Mouse (Mus musculus) stomach, embryonic 14.5 days (tissue): ENCODE results near the gene Sctr. TPM values are rescaled to one million over a fixed set of nuclear protein-coding genes. Genes with fewer than 3 reads are reported as not detected.

Experiments
- ATAC-seq: fragments of 200-750 bp; cut with Nextera tagmentation; 2 replicates; pipeline ENCODE4 v1.8.0; 2017; ENCODE audit warnings: low read depth, moderate TSS enrichment; ENCODE audit not compliant: insufficient number of reproducible peaks, insufficient read depth, low FRiP score
- H3K27ac ChIP-seq: fragments of 300-500 bp; sonication (generic); 2 replicates; pipeline ENCODE4 v1.5.1; 2014; ENCODE audit warnings: mild to moderate bottlenecking, low read length, moderate library complexity, mixed read lengths
- H3K27me3 ChIP-seq: fragments of 300-500 bp; sonication (generic); 2 replicates; pipeline ENCODE4 v1.6.1; 2014; ENCODE audit warnings: low read length, control low read depth, mixed read lengths; ENCODE audit not compliant: control insufficient read depth, insufficient read depth
- H3K36me3 ChIP-seq: fragments of 300-500 bp; sonication (generic); 2 replicates; pipeline ENCODE4 v1.6.1; 2014; ENCODE audit warnings: mild to moderate bottlenecking, control low read depth, low read length, moderate library complexity, mixed read lengths; ENCODE audit not compliant: control insufficient read depth, insufficient read depth
- H3K4me1 ChIP-seq: fragments of 300-500 bp; sonication (generic); 2 replicates; pipeline ENCODE4 v1.6.1; 2014; ENCODE audit warnings: low read length, control low read depth, mixed read lengths; ENCODE audit not compliant: control insufficient read depth, insufficient read depth
- H3K4me2 ChIP-seq: fragments of 300-500 bp; sonication (generic); replicated peaks from 2 replicates; pipeline ENCODE4 v1.6.1; 2014; ENCODE audit warnings: low read depth, low read length, control low read depth
- H3K4me3 ChIP-seq: fragments of 300-500 bp; sonication (generic); 2 replicates; pipeline ENCODE4 v1.5.1; 2014; ENCODE audit warnings: low read depth, low read length, control low read depth
- H3K9ac ChIP-seq: fragments of 300-500 bp; sonication (generic); replicated peaks from 2 replicates; pipeline ENCODE4 v1.6.1; 2014; ENCODE audit warnings: low read depth, mild to moderate bottlenecking, control low read depth, low read length, moderate library complexity, mixed read lengths
- H3K9me3 ChIP-seq: fragments of 300-500 bp; sonication (generic); 2 replicates; pipeline ENCODE4 v1.6.1; 2016; ENCODE audit warnings: low read depth, low read length, control low read depth; ENCODE audit not compliant: control insufficient read depth
- WGBS: fragments of 180-500 bp; shearing (Covaris S2); extraction: QIAGEN DNeasy Blood & Tissue Kit; methylation state at CpG from one replicate; pipeline ENCODE4 v1.1.7; 2014; 5-methylcytosine and 5-hydroxymethylcytosine counted together
- polyA plus RNA-seq: library from polyadenylated mRNA; unstranded; fragments of >200 nt; fragmentation: Nextera tagmentation; extraction: Ambion mirVana; gene quantifications from 2 replicates; pipeline ENCODE4 v1.2.1, GENCODE M21; 2014

Sctr gene
- polyA plus RNA-seq, 1 experiment from 2014 or later = 2.0 TPM

DNA sequence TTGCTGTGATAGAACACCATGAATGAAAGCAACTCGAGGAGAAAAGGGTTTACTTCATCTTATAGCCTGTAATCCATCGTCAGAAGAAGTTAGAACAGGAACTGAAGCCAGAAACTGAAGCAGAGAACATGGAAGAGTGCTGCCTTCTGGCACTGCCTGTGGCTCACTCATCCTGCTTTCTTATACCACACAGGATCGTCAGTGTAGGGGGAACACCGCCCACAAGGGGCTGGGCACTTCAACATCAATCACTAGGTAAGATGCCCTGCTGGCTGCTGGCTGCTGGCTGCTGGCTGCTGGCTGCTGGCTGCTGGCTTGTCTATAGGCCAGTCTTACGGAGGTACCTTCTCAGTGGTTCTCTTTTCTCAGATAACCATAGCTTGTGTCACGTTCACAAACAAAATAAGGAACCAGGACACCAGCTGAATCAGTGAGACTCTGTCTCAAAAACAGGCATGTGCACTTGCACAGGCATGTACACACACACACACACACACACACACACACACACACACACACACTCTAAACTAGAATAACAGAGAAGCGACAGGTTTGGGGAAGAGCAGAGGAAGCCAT, 13.7 kb downstream of the Sctr start:
- H3K9me3 ChIP-seq = no peaks in the 10 kb centered on the region
- no peak for ATAC-seq
- H3K27me3 ChIP-seq = no peaks in the 10 kb centered on the region
- no peaks in the 10 kb centered on the region for H3K36me3 ChIP-seq
- H3K27ac ChIP-seq = no peak overlapping the region
- WGBS = 64% methylated on average over 7 of the region's 7 CpGs
- no peak overlapping the region for H3K9ac ChIP-seq
- 0 out of 2 replicates have a peak, but pooled peaks cover 2% of the 10 kb centered on the region for H3K4me1 ChIP-seq
- no peak overlapping the region for H3K4me3 ChIP-seq
- H3K4me2 ChIP-seq = no peak overlapping the region

GRCm38 (mm10) chr1:120021951-120022350, 15.3 kb downstream of the Sctr start:
- no peaks in the 10 kb centered on the region for H3K36me3 ChIP-seq
- WGBS = 88% methylated on average over 17 of the region's 17 CpGs
- no peak overlapping the region for H3K27ac ChIP-seq
- no peaks in the 10 kb centered on the region for H3K27me3 ChIP-seq
- no peak overlapping the region for H3K9ac ChIP-seq
- H3K4me3 ChIP-seq = no peak overlapping the region
- no peaks in the 10 kb centered on the region for H3K9me3 ChIP-seq
- H3K4me1 ChIP-seq = 0 out of 2 replicates have a peak, but pooled peaks cover 2% of the 10 kb centered on the region
- no peak overlapping the region for H3K4me2 ChIP-seq
- no peak for ATAC-seq

GRCm38 (mm10) chr1:120024331-120025049, 17.8 kb downstream of the Sctr start:
- Histone ChIP-seq H3K36me3 (no peaks in the 10 kb centered on the region), H3K9ac (no peak overlapping the region), H3K9me3 (no peaks in the 10 kb centered on the region), H3K27ac (peak overlapping the region; percentile 18; the same call in 1 of the 2 replicates), H3K4me2 (no peak overlapping the region), H3K4me1 (0 out of 2 replicates have a peak, but pooled peaks cover 2% of the 10 kb centered on the region), H3K27me3 (no peaks in the 10 kb centered on the region), H3K4me3 (no peak overlapping the region)
- WGBS = 36% methylated on average over 10 of the region's 10 CpGs
- ATAC-seq = no peak

DNA sequence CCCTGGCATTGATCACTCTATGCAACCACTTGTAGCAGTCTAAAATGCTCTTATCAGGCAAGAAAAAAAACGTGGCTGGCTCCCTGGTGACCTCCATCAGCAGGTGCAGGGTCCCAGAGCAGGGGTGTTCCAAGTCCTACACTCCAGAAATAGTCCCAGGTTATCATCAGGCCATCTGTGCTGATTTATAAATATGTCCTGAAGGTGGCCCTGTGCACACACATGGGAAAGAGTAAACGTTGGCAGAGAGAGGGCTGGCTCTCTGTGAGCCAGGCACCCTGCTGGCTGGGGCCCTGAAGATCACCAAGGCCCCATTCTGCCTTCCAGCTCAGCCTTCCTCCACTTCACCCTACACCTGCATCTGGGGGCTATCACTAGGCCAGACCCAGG, 18.4 kb downstream of the Sctr start:
- Histone ChIP-seq H3K27ac (peak overlapping the region; percentile 18; the same call in 1 of the 2 replicates), H3K9me3 (no peaks in the 10 kb centered on the region), H3K36me3 (no peaks in the 10 kb centered on the region), H3K4me3 (no peak overlapping the region), H3K27me3 (no peaks in the 10 kb centered on the region), H3K9ac (no peak overlapping the region), H3K4me1 (0 out of 2 replicates have a peak, but pooled peaks cover 2% of the 10 kb centered on the region), H3K4me2 (no peak overlapping the region)
- ATAC-seq = peak; percentile 51; the same call in 1 of the 2 replicates
- 8% methylated on average over 2 of the region's 2 CpGs for WGBS

DNA sequence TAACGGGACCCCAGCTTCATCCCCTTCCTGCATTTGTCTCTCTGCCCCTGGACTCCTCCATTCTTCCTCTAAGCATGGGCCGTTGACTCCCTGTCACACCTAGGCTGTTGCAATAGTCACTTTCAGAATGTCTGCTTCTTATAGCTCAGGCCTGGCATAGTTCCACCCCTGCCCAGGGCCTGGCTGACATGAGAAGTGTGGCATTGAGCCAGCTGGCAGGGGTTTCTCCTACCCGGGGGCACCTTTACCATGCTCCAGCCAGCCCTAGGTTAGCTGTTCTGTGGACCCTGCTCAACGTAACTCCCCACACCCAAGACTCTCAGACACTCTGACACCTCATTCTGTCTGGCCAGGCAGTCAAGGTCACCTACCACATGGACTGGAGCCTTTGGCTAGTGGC, 21.0 kb downstream of the Sctr start:
- 70% methylated on average over 4 of the region's 4 CpGs for WGBS
- H3K27me3 ChIP-seq = no peaks in the 10 kb centered on the region
- H3K9ac ChIP-seq = no peak overlapping the region
- no peak overlapping the region for H3K27ac ChIP-seq
- H3K4me2 ChIP-seq = no peak overlapping the region
- H3K4me1 ChIP-seq = 0 out of 2 replicates have a peak, but pooled peaks cover 2% of the 10 kb centered on the region
- H3K9me3 ChIP-seq = no peaks in the 10 kb centered on the region
- H3K36me3 ChIP-seq = no peaks in the 10 kb centered on the region
- no peak for ATAC-seq
- H3K4me3 ChIP-seq = no peak overlapping the region

DNA sequence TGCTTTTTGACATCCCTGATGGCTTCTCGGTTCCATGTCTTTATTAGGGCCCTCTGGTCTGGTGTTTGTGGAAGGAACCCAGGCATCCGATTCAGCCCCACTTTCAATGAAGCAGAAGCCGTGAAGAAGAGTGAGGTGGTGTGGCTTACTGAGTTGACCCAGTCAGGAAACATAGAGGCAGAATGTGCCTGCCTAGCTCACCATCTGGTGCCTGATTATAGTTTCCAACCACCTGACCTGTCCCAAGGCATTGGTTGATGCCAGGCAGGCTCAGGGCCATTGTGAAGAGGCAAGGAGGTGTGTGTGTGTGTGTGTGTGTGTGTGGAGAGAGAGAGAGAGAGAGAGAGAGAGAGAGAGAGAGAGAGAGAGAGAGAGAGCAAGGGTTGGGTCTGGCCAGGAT, 23.8 kb downstream of the Sctr start:
- H3K4me3 ChIP-seq = no peak overlapping the region
- H3K9me3 ChIP-seq = no peaks in the 10 kb centered on the region
- no peak overlapping the region for H3K27ac ChIP-seq
- no peak overlapping the region for H3K9ac ChIP-seq
- no peak for ATAC-seq
- H3K4me1 ChIP-seq = no peaks in the 10 kb centered on the region
- no peaks in the 10 kb centered on the region for H3K27me3 ChIP-seq
- no peak overlapping the region for H3K4me2 ChIP-seq
- H3K36me3 ChIP-seq = no peaks in the 10 kb centered on the region
- 82% methylated on average over 3 of the region's 3 CpGs for WGBS

GRCm38 (mm10) chr1:120032804-120033468, 26.2 kb downstream of the Sctr start:
- no peaks in the 10 kb centered on the region for H3K4me1 ChIP-seq
- no peaks in the 10 kb centered on the region for H3K9me3 ChIP-seq
- no peak overlapping the region for H3K9ac ChIP-seq
- peak; percentile 69; the same call in 1 of the 2 replicates for ATAC-seq
- H3K27me3 ChIP-seq = no peaks in the 10 kb centered on the region
- H3K27ac ChIP-seq = no peak overlapping the region
- H3K4me3 ChIP-seq = no peak overlapping the region
- H3K36me3 ChIP-seq = no peaks in the 10 kb centered on the region
- no peak overlapping the region for H3K4me2 ChIP-seq
- WGBS = 41% methylated on average over 10 of the region's 10 CpGs

DNA sequence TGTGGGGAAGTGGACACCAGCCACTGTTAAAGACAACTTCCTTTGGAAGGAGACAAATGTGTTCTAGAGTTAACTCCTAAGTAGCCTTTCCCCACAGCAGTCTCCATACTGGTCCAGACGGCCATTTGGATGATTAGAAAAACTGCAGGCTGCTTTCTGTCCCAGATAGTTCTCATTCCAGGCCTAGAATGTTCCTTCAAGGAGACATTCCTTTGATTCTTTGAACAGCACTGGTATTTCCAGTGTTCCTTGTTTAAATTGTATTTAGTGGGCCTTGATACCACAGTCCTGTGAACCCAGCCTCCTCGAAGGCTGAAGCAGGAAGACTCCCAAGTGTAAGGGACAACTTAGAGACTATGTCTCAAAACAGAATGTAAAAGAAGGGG, 26.8 kb downstream of the Sctr start:
- no peak overlapping the region for H3K4me3 ChIP-seq
- no peak overlapping the region for H3K9ac ChIP-seq
- H3K4me2 ChIP-seq = no peak overlapping the region
- H3K4me1 ChIP-seq = no peaks in the 10 kb centered on the region
- no peak for ATAC-seq
- H3K36me3 ChIP-seq = no peaks in the 10 kb centered on the region
- 71% methylated on average over 2 of the region's 2 CpGs for WGBS
- no peak overlapping the region for H3K27ac ChIP-seq
- H3K27me3 ChIP-seq = no peaks in the 10 kb centered on the region
- no peaks in the 10 kb centered on the region for H3K9me3 ChIP-seq
